Mouse (Mus musculus): ENCODE measurements around the gene Sorcs1.

DNA sequence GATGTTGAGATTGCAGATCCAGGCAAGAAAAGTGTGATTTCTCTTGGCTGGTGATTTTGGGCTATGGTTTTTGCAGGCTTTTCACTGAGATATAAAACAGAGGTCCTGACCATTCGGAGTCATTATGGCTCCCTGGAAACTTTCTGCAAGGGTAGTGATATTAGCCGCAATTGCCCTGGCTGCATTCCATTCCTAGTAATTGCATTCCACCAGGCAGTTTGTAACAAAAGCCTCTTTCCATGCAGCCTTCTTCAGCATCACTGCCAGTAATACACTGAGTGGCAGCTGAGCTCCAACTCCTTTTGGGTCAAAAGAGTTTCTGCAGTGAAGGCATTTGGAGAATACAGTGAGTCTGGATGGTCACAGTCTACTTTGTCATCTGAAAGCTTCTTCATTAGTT lies 319.9 kb downstream of the Sorcs1 start:
- TF ChIP-seq GATA1 (IDR thresholded peaks at IDR 0.05; ENCODE audit: low read length) (no peak), TAL1 (IDR thresholded peaks at IDR 0.05; ENCODE audit: low read length) (no peak)

All from erythroblast, embryonic 14.5 days (primary cell).